Mouse (Mus musculus) MEL (cell line): ENCODE results near the gene Iqcb1.

Experiments used
- ELF1 ChIP-seq: IDR thresholded peaks from 2 replicates; pipeline ENCODE4 v1.6.1; 2014; ENCODE audit warnings: low read depth, mild to moderate bottlenecking, inconsistent platforms, low read length, improper control_type of control experiment, moderate library complexity
- EP300 ChIP-seq, 2 experiments: IDR thresholded peaks; 2 replicates each; pipeline ENCODE4 v1.6.1; 2011; ENCODE audit warnings: improper control_type of control experiment in 2 of 2, low read length in 2 of 2, low read depth in 1 of 2, mild to moderate bottlenecking in 1 of 2
- MYC ChIP-seq: IDR thresholded peaks from 2 replicates; pipeline ENCODE4 v1.6.1; 2011; ENCODE audit warnings: low read depth, mild to moderate bottlenecking, low read length, improper control_type of control experiment, moderate library complexity
- POLR2A ChIP-seq, 2 experiments: IDR thresholded peaks; 2 replicates each; pipeline ENCODE4 v1.6.1; 2011 to 2012; ENCODE audit warnings: low read length in 2 of 2, mild to moderate bottlenecking in 2 of 2, control low read depth in 1 of 2, improper control_type of control experiment in 1 of 2, low read depth in 1 of 2, moderate library complexity in 1 of 2; ENCODE audit not compliant: control insufficient read depth in 1 of 2, insufficient read depth in 1 of 2, poor library complexity in 1 of 2
- TAL1 ChIP-seq: IDR thresholded peaks from 2 replicates; pipeline ENCODE4 v1.6.1; 2012; ENCODE audit warnings: mild to moderate bottlenecking, inconsistent platforms, low read length, moderate library complexity, mixed read lengths

DNA sequence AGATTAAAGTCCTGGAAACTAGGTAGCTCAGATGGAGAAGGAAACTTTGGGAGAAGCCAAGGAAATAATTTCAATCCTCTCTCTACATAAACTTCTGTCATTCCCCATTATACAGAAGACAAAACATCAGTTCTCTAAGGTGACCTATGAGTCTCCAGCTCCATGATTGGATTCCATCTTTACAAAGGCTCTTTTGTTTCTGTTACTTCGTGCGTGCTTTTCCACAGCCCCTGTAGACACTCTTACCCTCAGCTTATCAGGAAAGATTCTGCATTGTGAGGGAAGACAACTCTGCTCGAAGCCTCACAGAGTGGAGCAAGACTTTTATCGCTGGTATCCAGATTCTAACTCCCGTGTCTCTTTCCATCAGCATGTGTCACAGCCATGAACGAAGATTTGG is 8.2 kb upstream of the Iqcb1 start:
- TF ChIP-seq POLR2A (IDR thresholded peaks at IDR 0.05; ENCODE audit: control insufficient read depth in 1 of 2, insufficient read depth in 1 of 2, low read depth in 1 of 2, low read length in 2 of 2, poor library complexity in 1 of 2) (no peak), ELF1 (no peak), TAL1 (no peak), EP300 (IDR thresholded peaks at IDR 0.05; ENCODE audit: low read depth in 1 of 2, low read length in 2 of 2) (no peak), MYC (no peak)
